Mouse (Mus musculus) neural tube, embryonic 12.5 days (tissue): ENCODE measurements around the gene Tbk1. TPM values are rescaled to one million over a fixed set of nuclear protein-coding genes. Genes with fewer than 3 reads are reported as not detected.

Experiments
- ATAC-seq: fragments of 200-750 bp; cut with Nextera tagmentation; 2 replicates; pipeline ENCODE4 v1.8.0; 2017; ENCODE audit warnings: low read depth, mild to moderate bottlenecking, moderate TSS enrichment, moderate library complexity; ENCODE audit not compliant: low FRiP score
- H3K27ac ChIP-seq: fragments of 300-500 bp; sonication (generic); 2 replicates; pipeline ENCODE4 v1.5.1; 2016
- H3K27me3 ChIP-seq: fragments of 300-500 bp; sonication (generic); replicated peaks from 2 replicates; pipeline ENCODE4 v1.6.1; 2016; ENCODE audit warnings: mild to moderate bottlenecking
- H3K36me3 ChIP-seq: fragments of 300-500 bp; sonication (generic); 2 replicates; pipeline ENCODE4 v1.6.1; 2016; ENCODE audit warnings: mild to moderate bottlenecking
- H3K4me1 ChIP-seq: fragments of 300-500 bp; sonication (generic); 2 replicates; pipeline ENCODE4 v1.6.1; 2016
- H3K4me2 ChIP-seq: fragments of 300-500 bp; sonication (generic); replicated peaks from 2 replicates; pipeline ENCODE4 v1.6.1; 2016; ENCODE audit warnings: mild to moderate bottlenecking
- H3K4me3 ChIP-seq: fragments of 300-500 bp; sonication (generic); 2 replicates; pipeline ENCODE4 v1.5.1; 2016
- H3K9ac ChIP-seq: fragments of 300-500 bp; sonication (generic); 2 replicates; pipeline ENCODE4 v1.6.1; 2016; ENCODE audit warnings: mild to moderate bottlenecking
- H3K9me3 ChIP-seq: fragments of 300-500 bp; sonication (generic); 2 replicates; pipeline ENCODE4 v1.6.1; 2016; ENCODE audit warnings: mild to moderate bottlenecking
- WGBS: fragments of 180-500 bp; shearing (Covaris S2); methylation state at CpG from one replicate; pipeline ENCODE4 v1.1.7; 2016; 5-methylcytosine and 5-hydroxymethylcytosine counted together
- polyA plus RNA-seq: library from polyadenylated mRNA; unstranded; fragments of >200 nt; fragmentation: Nextera tagmentation; extraction: Ambion mirVana; gene quantifications from 2 replicates; pipeline ENCODE4 v1.2.1, GENCODE M21; 2016

The Tbk1 gene
- polyA plus RNA-seq, 1 experiment from 2014 or later: 35.8 TPM

DNA sequence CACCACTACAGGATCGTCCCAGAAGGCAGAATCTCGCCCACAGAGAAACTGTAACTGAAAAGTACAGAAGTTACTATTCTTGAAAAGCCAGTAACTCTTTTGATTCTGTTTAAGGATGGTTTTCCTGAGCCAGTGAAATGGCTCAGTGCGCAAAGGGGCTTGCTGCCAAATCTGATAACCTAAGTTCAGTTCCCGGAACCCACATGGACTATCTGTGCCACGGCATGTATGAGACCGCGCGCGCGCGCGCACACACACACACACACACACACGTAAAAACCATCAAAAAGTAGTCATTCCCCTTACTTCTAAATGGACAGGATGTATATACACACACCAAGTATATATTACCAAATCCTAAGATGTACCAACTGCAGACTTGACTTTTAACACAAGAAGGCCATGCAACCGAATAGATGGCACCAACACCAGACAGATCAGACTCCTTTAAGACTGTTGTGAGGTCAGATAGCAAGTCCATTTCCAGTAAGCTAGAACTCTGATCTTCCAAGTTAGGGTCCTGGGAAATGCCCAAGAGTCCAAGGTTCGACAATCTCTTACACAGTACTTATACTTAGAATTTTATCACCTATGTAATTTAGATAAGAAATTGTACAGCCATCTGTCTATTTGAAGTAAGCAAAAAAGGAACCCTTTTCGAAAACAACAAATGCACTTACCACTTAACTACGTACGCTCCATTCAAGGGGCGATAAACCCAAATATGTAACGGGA lies 1.4 kb downstream of the Tbk1 start:
- Histone ChIP-seq H3K4me3 (peak overlapping the region; percentile 89), H3K27ac (no peak overlapping the region), H3K4me1 (peaks cover 10% of the 10 kb centered on the region; the same call in 1 of the 2 replicates), H3K4me2 (peak overlapping the region; percentile 87), H3K9me3 (no peaks in the 10 kb centered on the region), H3K27me3 (no peaks in the 10 kb centered on the region), H3K9ac (no peak overlapping the region), H3K36me3 (peaks cover 36% of the 10 kb centered on the region)
- ATAC-seq: no peak
- 90% methylated on average over 20 of the region's 20 CpGs for WGBS

GRCm38 (mm10) chr10:121584033-121584432 lies 2.6 kb downstream of the Tbk1 start:
- 95% methylated on average over 10 of the region's 10 CpGs for WGBS
- no peak overlapping the region for H3K27ac ChIP-seq
- H3K27me3 ChIP-seq: no peaks in the 10 kb centered on the region
- no peak overlapping the region for H3K4me2 ChIP-seq
- H3K36me3 ChIP-seq: peaks cover 38% of the 10 kb centered on the region
- no peak overlapping the region for H3K4me3 ChIP-seq
- H3K9ac ChIP-seq: no peak overlapping the region
- ATAC-seq: no peak
- no peaks in the 10 kb centered on the region for H3K9me3 ChIP-seq
- peaks cover 10% of the 10 kb centered on the region; the same call in 1 of the 2 replicates for H3K4me1 ChIP-seq

- Histone ChIP-seq H3K27me3 (no peaks in the 10 kb centered on the region), H3K4me1 (peaks cover 10% of the 10 kb centered on the region; the same call in 1 of the 2 replicates), H3K9ac (no peak overlapping the region), H3K9me3 (no peaks in the 10 kb centered on the region), H3K4me3 (no peak overlapping the region), H3K36me3 (peaks cover 43% of the 10 kb centered on the region), H3K27ac (no peak overlapping the region), H3K4me2 (no peak overlapping the region)
- WGBS: 94% methylated on average over 12 of the region's 12 CpGs
- no peak for ATAC-seq
Observed at GRCm38 (mm10) chr10:121583016-121583415, 3.6 kb downstream of the Tbk1 start.

GRCm38 (mm10) chr10:121582287-121582686 lies 4.3 kb downstream of the Tbk1 start:
- Histone ChIP-seq H3K36me3 (peaks cover 46% of the 10 kb centered on the region), H3K9ac (no peak overlapping the region), H3K4me1 (peaks cover 10% of the 10 kb centered on the region; the same call in 1 of the 2 replicates), H3K4me2 (no peak overlapping the region), H3K27me3 (no peaks in the 10 kb centered on the region), H3K27ac (no peak overlapping the region), H3K9me3 (no peaks in the 10 kb centered on the region), H3K4me3 (no peak overlapping the region)
- ATAC-seq: no peak
- 95% methylated on average over 8 of the region's 8 CpGs for WGBS

- Histone ChIP-seq H3K36me3 (peaks cover 46% of the 10 kb centered on the region), H3K27ac (no peak overlapping the region), H3K9me3 (no peaks in the 10 kb centered on the region), H3K27me3 (no peaks in the 10 kb centered on the region), H3K4me1 (peaks cover 10% of the 10 kb centered on the region; the same call in 1 of the 2 replicates), H3K9ac (no peak overlapping the region), H3K4me2 (no peak overlapping the region), H3K4me3 (no peak overlapping the region)
- no peak for ATAC-seq
- 80% methylated on average over 6 of the region's 6 CpGs for WGBS
Observed at GRCm38 (mm10) chr10:121581405-121581804, 5.2 kb downstream of the Tbk1 start.

DNA sequence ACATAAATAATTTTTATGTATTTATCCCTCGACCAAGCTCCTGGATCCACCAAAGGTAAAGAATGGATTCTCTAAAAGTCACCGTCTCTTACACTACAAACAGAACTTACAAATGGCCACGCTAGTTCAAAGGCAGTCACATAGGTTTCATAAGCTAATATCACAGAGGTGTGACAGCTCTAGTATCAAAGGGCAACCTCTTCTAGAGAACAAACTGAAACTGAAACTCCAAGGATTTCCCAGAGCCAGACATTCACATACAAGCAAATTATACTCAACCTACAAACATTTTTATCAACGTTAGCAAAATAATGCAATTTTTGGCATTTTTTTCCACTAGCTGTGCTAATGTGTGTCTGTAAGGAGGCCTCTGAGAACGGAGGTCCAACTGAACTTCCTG lies 6.2 kb downstream of the Tbk1 start:
- no peak overlapping the region for H3K4me2 ChIP-seq
- peaks cover 3% of the 10 kb centered on the region; the same call in 1 of the 2 replicates for H3K4me1 ChIP-seq
- H3K4me3 ChIP-seq: no peak overlapping the region
- no peaks in the 10 kb centered on the region for H3K9me3 ChIP-seq
- ATAC-seq: no peak
- no peak overlapping the region for H3K27ac ChIP-seq
- H3K9ac ChIP-seq: no peak overlapping the region
- H3K36me3 ChIP-seq: peaks cover 54% of the 10 kb centered on the region
- no peaks in the 10 kb centered on the region for H3K27me3 ChIP-seq
- WGBS: 98% methylated on average over 5 of the region's 5 CpGs

GRCm38 (mm10) chr10:121576372-121576771 lies 10.2 kb downstream of the Tbk1 start:
- Histone ChIP-seq H3K4me1 (no peaks in the 10 kb centered on the region), H3K27ac (no peak overlapping the region), H3K4me2 (no peak overlapping the region), H3K36me3 (peaks cover 52% of the 10 kb centered on the region), H3K9ac (no peak overlapping the region), H3K9me3 (no peaks in the 10 kb centered on the region), H3K4me3 (no peak overlapping the region), H3K27me3 (no peaks in the 10 kb centered on the region)
- no peak for ATAC-seq
- 92% methylated on average over 9 of the region's 9 CpGs for WGBS

- Histone ChIP-seq H3K4me2 (no peak overlapping the region), H3K27ac (no peak overlapping the region), H3K9ac (no peak overlapping the region), H3K9me3 (no peaks in the 10 kb centered on the region), H3K27me3 (no peaks in the 10 kb centered on the region), H3K4me1 (0 out of 2 replicates have a peak, but pooled peaks cover 4% of the 10 kb centered on the region), H3K36me3 (peaks cover 50% of the 10 kb centered on the region), H3K4me3 (no peak overlapping the region)
- WGBS: 96% methylated on average over 22 of the region's 22 CpGs
- no peak for ATAC-seq
Observed at GRCm38 (mm10) chr10:121571511-121572147, 15.0 kb downstream of the Tbk1 start.

- no peak for ATAC-seq
- no peak overlapping the region for H3K27ac ChIP-seq
- no peak overlapping the region for H3K9ac ChIP-seq
- H3K9me3 ChIP-seq: no peaks in the 10 kb centered on the region
- H3K36me3 ChIP-seq: peaks cover 49% of the 10 kb centered on the region
- H3K4me1 ChIP-seq: 0 out of 2 replicates have a peak, but pooled peaks cover 4% of the 10 kb centered on the region
- 98% methylated on average over 3 of the region's 3 CpGs for WGBS
- H3K4me3 ChIP-seq: no peak overlapping the region
- no peaks in the 10 kb centered on the region for H3K27me3 ChIP-seq
- no peak overlapping the region for H3K4me2 ChIP-seq
Observed at GRCm38 (mm10) chr10:121571031-121571430, 15.6 kb downstream of the Tbk1 start.

DNA sequence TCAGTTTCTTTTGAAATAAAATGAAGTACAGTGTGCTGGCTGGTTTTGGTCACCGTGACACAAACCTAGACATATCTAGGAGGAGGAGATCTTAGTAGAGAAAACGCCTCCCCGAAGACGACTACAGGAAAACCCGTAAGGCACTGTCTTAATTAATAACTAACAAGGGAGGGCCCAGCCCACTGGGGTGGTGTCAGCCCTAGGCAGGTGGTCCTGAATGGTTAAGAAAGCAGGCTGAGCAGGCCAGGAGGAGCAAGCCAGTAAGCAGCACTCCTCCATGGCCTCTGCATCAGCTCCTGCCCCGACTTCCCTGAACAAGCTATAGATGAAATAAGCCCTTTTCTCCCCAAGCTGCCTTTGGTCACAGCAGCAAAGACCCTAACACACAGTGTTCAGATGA lies 16.8 kb downstream of the Tbk1 start:
- Histone ChIP-seq H3K9me3 (no peaks in the 10 kb centered on the region), H3K4me1 (0 out of 2 replicates have a peak, but pooled peaks cover 4% of the 10 kb centered on the region), H3K27me3 (no peaks in the 10 kb centered on the region), H3K4me3 (no peak overlapping the region), H3K27ac (no peak overlapping the region), H3K9ac (no peak overlapping the region), H3K4me2 (no peak overlapping the region), H3K36me3 (peaks cover 46% of the 10 kb centered on the region)
- WGBS: 77% methylated on average over 6 of the region's 6 CpGs
- no peak for ATAC-seq

DNA sequence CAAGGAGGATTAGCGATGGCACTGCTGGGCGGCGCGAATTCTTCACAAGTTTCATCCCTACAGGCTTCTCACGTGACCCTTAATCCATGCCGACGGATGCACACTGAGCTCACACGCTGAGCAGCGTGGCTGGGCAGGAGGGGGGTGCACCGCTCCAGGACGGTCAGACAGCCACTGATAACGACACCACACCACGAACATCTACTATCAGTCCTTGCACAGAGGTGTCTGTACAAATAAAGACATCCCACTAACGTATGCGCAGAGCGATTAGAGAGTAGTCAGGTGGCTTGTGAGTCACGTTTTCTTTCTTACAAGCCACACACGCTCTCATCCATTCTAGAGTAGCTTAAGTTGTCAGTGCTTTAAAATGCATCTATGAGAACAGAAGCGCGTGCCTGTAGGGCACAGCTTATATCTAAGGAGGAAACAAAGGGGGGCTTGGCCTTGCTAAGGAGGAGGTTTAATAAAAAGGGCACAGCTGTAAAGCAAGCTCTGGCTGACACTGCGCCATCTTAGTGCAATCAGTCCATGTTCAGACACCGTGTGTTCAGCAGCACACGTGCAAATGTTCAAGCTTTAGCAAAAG lies 17.5 kb downstream of the Tbk1 start:
- Histone ChIP-seq H3K4me2 (peak overlapping the region; percentile 32), H3K9ac (no peak overlapping the region), H3K36me3 (peaks cover 46% of the 10 kb centered on the region), H3K4me3 (no peak overlapping the region), H3K27ac (no peak overlapping the region), H3K4me1 (0 out of 2 replicates have a peak, but pooled peaks cover 4% of the 10 kb centered on the region), H3K27me3 (no peaks in the 10 kb centered on the region), H3K9me3 (no peaks in the 10 kb centered on the region)
- 0 out of 2 replicates have a peak, but pooled peaks have one; percentile 70 for ATAC-seq
- WGBS: 23% methylated on average over 23 of the region's 23 CpGs

DNA sequence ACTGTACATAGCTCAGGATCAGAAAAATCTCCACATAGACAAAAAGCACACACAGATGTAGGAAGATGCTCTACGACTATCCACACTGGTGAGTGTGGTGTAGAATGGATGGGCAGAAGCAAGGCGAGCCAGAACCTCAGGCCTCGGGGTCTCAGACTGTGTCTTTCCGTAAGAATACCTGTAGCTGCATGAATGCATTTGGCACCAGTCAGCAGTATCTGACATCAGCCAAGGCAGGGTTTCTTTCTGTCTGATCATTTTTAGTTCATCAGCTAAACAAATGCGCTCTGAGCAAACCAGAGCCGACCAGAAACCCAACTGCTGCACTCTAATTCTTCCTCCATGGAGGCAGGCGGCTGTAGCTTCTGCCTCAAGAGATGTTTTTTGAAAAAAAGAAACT lies 18.1 kb downstream of the Tbk1 start:
- no peak overlapping the region for H3K9ac ChIP-seq
- H3K27ac ChIP-seq: no peak overlapping the region
- H3K4me2 ChIP-seq: no peak overlapping the region
- H3K4me3 ChIP-seq: no peak overlapping the region
- WGBS: 84% methylated on average over 7 of the region's 7 CpGs
- no peaks in the 10 kb centered on the region for H3K27me3 ChIP-seq
- H3K4me1 ChIP-seq: 0 out of 2 replicates have a peak, but pooled peaks cover 4% of the 10 kb centered on the region
- H3K36me3 ChIP-seq: peaks cover 49% of the 10 kb centered on the region
- H3K9me3 ChIP-seq: no peaks in the 10 kb centered on the region
- no peak for ATAC-seq
